Mouse (Mus musculus): ENCODE results near the gene Cntnap5b. TPM values are rescaled to one million over a fixed set of nuclear protein-coding genes. Genes with fewer than 3 reads are reported as not detected.

Cntnap5b gene
- polyA plus RNA-seq, 1 experiment = not detected

- Histone ChIP-seq H3K4me1 (ENCODE audit: control insufficient read depth) (no peaks in the 10 kb centered on the region), H3K36me3 (ENCODE audit: control insufficient read depth) (no peaks in the 10 kb centered on the region), H3K4me3 (replicated peaks) (no peak overlapping the region), H3K27me3 (ENCODE audit: control insufficient read depth) (no peaks in the 10 kb centered on the region), H3K9me3 (ENCODE audit: control insufficient read depth, low read length) (no peaks in the 10 kb centered on the region)
- no peak for TF ChIP-seq TAL1 (IDR thresholded peaks at IDR 0.05; ENCODE audit: low read length)
- TF ChIP-seq GATA1 (IDR thresholded peaks at IDR 0.05; ENCODE audit: low read length) = no peak
These were observed 613.7 kb downstream of the Cntnap5b start for GRCm38 (mm10) chr1:100386252-100386651.

- TF ChIP-seq GATA1 (IDR thresholded peaks at IDR 0.05; ENCODE audit: low read length) (no peak), TAL1 (IDR thresholded peaks at IDR 0.05; ENCODE audit: low read length) (no peak)
- no peak overlapping the region for H3K4me3 ChIP-seq (replicated peaks)
- H3K27me3 ChIP-seq (ENCODE audit: control insufficient read depth) = no peaks in the 10 kb centered on the region
- H3K4me1 ChIP-seq (ENCODE audit: control insufficient read depth) = no peaks in the 10 kb centered on the region
- H3K36me3 ChIP-seq (ENCODE audit: control insufficient read depth) = no peaks in the 10 kb centered on the region
- H3K9me3 ChIP-seq (ENCODE audit: control insufficient read depth, low read length) = no peaks in the 10 kb centered on the region
These were observed 621.5 kb downstream of the Cntnap5b start for GRCm38 (mm10) chr1:100394034-100394433.

- no peaks in the 10 kb centered on the region for H3K9me3 ChIP-seq (ENCODE audit: control insufficient read depth, low read length)
- no peaks in the 10 kb centered on the region for H3K36me3 ChIP-seq (ENCODE audit: control insufficient read depth)
- no peak overlapping the region for H3K4me3 ChIP-seq (replicated peaks)
- TF ChIP-seq GATA1 (IDR thresholded peaks at IDR 0.05; ENCODE audit: low read length) (no peak), TAL1 (IDR thresholded peaks at IDR 0.05; ENCODE audit: low read length) (no peak)
- H3K4me1 ChIP-seq (ENCODE audit: control insufficient read depth) = no peaks in the 10 kb centered on the region
- H3K27me3 ChIP-seq (ENCODE audit: control insufficient read depth) = no peaks in the 10 kb centered on the region
These were observed 644.2 kb downstream of the Cntnap5b start for GRCm38 (mm10) chr1:100416658-100417224.

GRCm38 (mm10) chr1:100430038-100430774 is 657.6 kb downstream of the Cntnap5b start:
- no peak for TF ChIP-seq GATA1 (IDR thresholded peaks at IDR 0.05; ENCODE audit: low read length)
- no peak for TF ChIP-seq TAL1 (IDR thresholded peaks at IDR 0.05; ENCODE audit: low read length)
- no peaks in the 10 kb centered on the region for H3K36me3 ChIP-seq (ENCODE audit: control insufficient read depth)
- H3K9me3 ChIP-seq (ENCODE audit: control insufficient read depth, low read length) = no peaks in the 10 kb centered on the region
- no peak overlapping the region for H3K4me3 ChIP-seq (replicated peaks)
- no peaks in the 10 kb centered on the region for H3K4me1 ChIP-seq (ENCODE audit: control insufficient read depth)
- H3K27me3 ChIP-seq (ENCODE audit: control insufficient read depth) = no peaks in the 10 kb centered on the region

GRCm38 (mm10) chr1:100463877-100464276 is 691.3 kb downstream of the Cntnap5b start:
- Histone ChIP-seq H3K9me3 (ENCODE audit: control insufficient read depth, low read length) (0 out of 2 replicates have a peak, but pooled peaks cover 5% of the 10 kb centered on the region), H3K4me3 (replicated peaks) (no peak overlapping the region), H3K4me1 (ENCODE audit: control insufficient read depth) (no peaks in the 10 kb centered on the region), H3K27me3 (ENCODE audit: control insufficient read depth) (no peaks in the 10 kb centered on the region), H3K36me3 (ENCODE audit: control insufficient read depth) (no peaks in the 10 kb centered on the region)
- no peak for TF ChIP-seq TAL1 (IDR thresholded peaks at IDR 0.05; ENCODE audit: low read length)
- no peak for TF ChIP-seq GATA1 (IDR thresholded peaks at IDR 0.05; ENCODE audit: low read length)

GRCm38 (mm10) chr1:100465226-100465625 is 692.7 kb downstream of the Cntnap5b start:
- H3K9me3 ChIP-seq (ENCODE audit: control insufficient read depth, low read length) = 0 out of 2 replicates have a peak, but pooled peaks cover 5% of the 10 kb centered on the region
- TF ChIP-seq TAL1 (IDR thresholded peaks at IDR 0.05; ENCODE audit: low read length) = no peak
- no peak for TF ChIP-seq GATA1 (IDR thresholded peaks at IDR 0.05; ENCODE audit: low read length)
- no peaks in the 10 kb centered on the region for H3K36me3 ChIP-seq (ENCODE audit: control insufficient read depth)
- no peaks in the 10 kb centered on the region for H3K4me1 ChIP-seq (ENCODE audit: control insufficient read depth)
- H3K4me3 ChIP-seq (replicated peaks) = no peak overlapping the region
- H3K27me3 ChIP-seq (ENCODE audit: control insufficient read depth) = no peaks in the 10 kb centered on the region

- H3K27me3 ChIP-seq (ENCODE audit: control insufficient read depth) = no peaks in the 10 kb centered on the region
- no peaks in the 10 kb centered on the region for H3K36me3 ChIP-seq (ENCODE audit: control insufficient read depth)
- no peak for TF ChIP-seq GATA1 (IDR thresholded peaks at IDR 0.05; ENCODE audit: low read length)
- TF ChIP-seq TAL1 (IDR thresholded peaks at IDR 0.05; ENCODE audit: low read length) = no peak
- no peak overlapping the region for H3K4me3 ChIP-seq (replicated peaks)
- H3K9me3 ChIP-seq (ENCODE audit: control insufficient read depth, low read length) = 0 out of 2 replicates have a peak, but pooled peaks cover 5% of the 10 kb centered on the region
- no peaks in the 10 kb centered on the region for H3K4me1 ChIP-seq (ENCODE audit: control insufficient read depth)
These were observed 695.0 kb downstream of the Cntnap5b start for GRCm38 (mm10) chr1:100467595-100467994.

GRCm38 (mm10) chr1:100509866-100510265 is 737.3 kb downstream of the Cntnap5b start:
- Histone ChIP-seq H3K9me3 (ENCODE audit: control insufficient read depth, low read length) (no peaks in the 10 kb centered on the region), H3K4me3 (replicated peaks) (no peak overlapping the region), H3K4me1 (ENCODE audit: control insufficient read depth) (no peaks in the 10 kb centered on the region), H3K27me3 (ENCODE audit: control insufficient read depth) (no peaks in the 10 kb centered on the region), H3K36me3 (ENCODE audit: control insufficient read depth) (no peaks in the 10 kb centered on the region)
- TF ChIP-seq GATA1 (IDR thresholded peaks at IDR 0.05; ENCODE audit: low read length) = no peak
- no peak for TF ChIP-seq TAL1 (IDR thresholded peaks at IDR 0.05; ENCODE audit: low read length)

Data from erythroblast, embryonic 14.5 days (primary cell).